Mouse (Mus musculus): ENCODE measurements around the gene Ttc7.
A peak's percentile ranks its signal among the peaks of the same experiment; 100 is the strongest.

The Ttc7 gene

DNA sequence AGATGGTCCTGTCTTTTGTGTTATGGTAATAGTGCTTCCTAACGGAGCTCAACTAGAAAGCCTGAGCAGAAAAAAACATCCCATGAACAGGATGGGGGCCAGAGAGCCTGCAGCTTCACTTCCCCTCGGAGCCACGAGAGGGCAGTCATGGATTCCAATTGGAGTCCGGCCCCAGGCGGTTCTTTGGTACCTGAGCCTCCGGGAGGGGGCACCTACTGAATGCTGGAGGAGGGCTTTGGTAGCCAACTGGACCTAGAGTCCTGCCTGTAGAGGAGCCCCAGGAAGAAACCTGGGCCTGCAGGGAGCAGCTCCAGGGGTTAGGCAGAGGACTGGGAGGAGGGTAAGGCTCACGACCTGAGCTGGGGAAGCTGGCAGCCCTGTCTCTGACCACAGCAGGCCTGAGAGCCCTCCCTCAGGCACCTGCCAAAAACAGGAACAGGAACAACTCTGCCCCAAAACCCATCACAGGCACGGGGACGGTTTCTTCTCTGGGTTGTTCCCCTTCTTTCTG, 32.4 kb downstream of the Ttc7 start:
- DNase-seq = peak; percentile 96

DNA sequence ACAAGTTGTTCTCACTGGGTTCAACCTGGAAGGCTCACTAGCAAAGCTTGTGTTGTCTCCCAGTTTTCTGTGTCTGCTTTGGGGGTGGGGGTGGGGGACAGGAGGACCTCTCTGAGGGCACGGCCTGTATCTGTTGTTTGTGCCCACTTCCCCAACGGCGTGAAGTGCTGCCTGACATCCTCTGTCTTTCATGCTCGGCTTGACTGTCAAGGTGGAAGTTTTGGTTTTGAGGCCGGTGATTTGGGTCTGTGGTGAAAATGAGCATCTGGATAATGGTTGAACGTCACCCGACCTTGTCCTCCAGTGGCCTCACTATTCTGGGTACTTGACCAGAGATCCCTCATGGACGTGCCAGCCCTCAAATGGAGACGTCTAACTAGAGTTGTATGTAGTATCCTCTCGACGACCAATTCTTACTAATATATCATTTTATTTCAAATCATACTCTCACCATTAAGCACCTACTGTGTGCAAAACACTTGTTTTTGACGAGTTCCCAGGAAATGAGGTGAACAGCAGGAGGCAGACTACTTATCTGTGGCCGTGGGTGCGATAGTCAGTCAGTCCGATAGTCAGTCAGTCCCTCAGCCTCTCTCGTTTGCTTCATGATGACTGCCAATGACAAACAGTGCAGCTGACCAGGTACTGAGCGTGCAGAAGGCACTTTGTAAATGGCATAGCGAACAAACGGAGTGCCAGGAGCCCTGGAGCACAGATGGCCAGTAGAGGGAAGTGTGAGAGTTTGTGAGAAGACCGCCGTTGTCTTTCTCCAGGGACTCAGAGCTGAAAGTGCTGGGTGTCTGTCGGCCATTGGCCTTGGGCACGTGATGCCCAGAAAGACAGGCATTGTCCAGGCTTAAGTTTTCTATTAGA, 33.4 kb downstream of the Ttc7 start:
- no peak for DNase-seq

DNA sequence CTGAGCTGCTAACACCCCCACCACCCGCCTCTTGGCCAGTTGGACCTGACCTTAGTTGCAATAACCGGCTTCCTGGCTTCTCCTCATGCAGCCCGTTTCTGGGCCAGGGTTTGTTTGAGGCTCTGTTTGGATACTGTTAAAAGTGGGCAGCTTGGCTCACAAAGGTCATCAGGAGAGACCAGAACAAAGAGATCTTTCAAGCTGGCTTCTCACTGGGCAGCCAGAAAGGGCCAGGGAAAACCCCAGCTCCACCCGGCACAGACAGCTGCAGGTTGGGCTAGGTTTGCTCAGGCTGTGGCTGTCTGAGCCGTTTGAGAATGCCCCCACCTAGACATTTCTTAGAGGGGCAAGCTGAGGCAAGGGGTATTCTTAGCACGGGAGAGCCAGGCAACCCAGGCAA, 34.6 kb downstream of the Ttc7 start:
- no peak for DNase-seq

DNA sequence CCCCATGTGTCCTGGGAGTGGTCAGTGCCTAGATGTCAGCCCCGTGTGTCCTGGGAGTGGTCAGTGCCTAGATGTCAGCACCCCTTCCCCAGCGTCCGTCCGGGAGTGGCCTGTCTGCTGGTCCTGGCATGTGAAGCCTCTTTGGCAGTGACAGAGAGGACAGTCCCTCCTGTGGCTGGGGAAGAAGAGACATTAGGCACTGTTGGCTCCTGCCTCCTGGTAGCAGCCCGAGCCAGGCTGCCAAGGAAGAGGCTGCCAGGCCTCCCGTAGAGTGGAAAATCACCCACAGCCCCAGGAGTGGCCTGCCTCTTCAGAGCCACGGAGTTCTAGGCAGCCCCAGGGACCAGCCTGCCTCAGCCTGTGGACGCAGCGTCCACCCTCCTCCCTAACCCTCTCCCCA, 35.3 kb downstream of the Ttc7 start:
- DNase-seq = no peak

DNA sequence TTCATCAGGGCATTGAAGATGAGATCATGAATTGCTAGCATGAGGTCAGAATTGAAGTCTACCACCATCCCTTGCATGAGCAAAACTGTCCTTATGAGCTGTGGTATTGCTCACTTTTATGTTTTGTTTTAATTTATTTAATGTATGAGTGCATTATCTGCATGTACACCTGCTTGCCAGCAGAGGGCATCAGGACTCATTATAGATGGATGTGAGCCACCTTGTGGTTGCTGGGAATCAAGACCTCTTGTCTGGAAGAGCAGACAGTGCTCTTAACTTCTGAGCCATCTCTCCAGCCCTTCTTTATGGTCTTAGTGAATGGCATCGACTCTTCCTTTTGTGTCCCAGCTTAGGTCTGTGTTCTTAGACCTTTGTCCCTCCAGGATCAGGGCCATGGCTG, 39.0 kb downstream of the Ttc7 start:
- no peak for DNase-seq

DNA sequence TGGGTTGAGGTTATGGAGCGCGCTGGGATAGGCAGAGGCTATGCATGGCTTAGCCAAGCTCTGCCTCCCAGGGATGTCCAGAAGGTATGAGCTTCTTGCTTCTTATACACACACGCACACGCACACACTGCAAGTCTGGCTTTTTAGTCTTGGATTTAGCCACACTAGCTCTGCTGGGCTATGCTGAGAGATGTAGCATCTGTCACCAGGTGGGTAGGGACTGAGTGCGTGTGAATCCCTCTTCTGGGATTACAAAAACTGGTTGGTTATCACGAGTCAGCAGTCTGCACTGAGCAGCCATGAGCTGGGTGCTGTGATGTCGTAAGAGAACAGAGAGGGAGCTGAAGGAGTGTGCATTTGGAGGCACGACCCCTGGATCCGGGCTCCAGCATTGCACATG, 40.5 kb downstream of the Ttc7 start:
- DNase-seq = no peak

DNA sequence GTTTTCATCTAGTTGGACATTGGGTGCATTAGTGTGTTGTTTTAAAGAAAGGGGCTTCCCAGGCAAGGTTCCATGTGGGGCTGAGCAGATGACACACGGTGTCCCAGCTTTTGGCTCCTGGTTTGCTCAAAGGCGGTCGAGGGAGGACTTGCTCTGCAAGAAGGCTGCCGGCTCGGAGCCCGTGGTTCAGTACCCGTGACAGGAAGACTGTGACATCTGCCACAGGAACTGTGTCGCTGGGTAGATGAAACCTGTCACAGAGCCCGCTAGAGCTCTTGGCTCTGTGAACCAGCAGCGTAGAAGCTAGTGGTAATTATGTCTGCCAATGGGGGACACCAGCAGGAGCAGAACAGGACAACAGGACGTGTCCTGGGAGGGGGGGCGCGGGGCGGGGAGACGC, 42.8 kb downstream of the Ttc7 start:
- DNase-seq = no peak

DNA sequence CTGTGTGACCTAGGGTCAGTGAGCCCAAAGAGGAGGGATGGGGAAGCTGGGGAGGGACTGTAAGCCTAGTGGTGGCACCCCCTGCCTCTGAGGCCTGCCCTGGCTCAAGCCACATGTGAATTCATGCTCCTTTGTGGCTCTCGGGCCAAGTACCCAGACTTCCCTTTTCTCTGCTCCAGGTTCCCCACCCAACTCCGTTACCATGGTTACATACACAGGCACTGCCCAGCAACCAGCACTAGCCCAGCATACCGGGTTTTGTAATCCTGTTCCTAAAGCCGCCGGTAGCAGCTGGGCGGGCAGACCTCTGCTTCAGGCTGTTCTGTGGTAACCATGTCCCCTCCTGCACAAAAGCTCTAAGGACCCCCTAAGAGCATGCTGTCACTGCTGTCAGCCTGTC, 44.3 kb downstream of the Ttc7 start:
- DNase-seq = no peak

DNA sequence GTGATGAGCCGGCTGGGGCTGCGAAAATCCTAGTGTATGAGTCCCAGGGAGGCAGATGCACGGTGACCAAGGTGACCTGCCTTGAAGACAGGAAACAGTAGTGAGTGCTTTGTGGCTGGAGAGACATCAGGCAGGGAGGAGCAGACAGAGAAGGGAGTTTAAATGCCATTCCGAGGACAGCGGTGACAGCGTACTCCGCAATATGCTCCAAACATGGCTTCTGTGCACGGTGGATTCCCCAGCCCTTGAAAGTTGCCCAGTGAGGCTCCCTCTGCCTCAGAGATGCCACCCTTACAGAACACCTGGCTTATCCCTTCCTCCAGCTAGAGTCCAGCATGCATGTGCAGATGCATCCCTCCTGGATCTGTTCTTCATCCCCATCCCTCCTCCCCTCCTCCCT, 45.0 kb downstream of the Ttc7 start:
- no peak for DNase-seq

DNA sequence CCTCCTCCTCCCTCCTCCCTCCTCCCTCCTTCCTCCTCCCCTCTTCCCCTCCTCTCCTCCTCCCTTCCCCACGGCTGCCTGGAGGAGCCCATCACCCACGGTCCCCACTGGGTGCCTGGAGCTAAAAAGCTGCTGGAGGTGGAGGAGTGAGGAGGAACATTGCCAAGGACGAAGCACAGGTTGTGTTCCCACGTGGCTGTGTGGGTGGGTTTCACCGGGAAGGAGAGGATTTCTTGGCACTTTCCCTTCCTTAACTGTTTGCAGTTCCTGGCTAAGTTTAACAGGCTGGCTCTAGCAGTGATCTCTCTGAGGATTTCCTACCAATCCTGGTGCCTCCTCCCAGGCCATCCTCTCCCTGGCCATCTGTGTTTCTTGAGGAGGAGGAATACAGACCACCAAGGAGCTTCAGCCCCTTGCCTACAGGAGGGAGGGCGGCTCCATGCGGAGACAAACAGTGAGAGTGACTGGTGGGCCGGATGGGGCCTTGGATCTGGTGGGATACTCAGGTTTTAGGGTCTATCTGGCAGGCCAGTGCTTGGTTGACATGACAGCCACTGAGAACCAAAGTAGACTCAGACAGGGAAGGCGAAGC, 45.6 kb downstream of the Ttc7 start:
- no peak for DNase-seq

DNA sequence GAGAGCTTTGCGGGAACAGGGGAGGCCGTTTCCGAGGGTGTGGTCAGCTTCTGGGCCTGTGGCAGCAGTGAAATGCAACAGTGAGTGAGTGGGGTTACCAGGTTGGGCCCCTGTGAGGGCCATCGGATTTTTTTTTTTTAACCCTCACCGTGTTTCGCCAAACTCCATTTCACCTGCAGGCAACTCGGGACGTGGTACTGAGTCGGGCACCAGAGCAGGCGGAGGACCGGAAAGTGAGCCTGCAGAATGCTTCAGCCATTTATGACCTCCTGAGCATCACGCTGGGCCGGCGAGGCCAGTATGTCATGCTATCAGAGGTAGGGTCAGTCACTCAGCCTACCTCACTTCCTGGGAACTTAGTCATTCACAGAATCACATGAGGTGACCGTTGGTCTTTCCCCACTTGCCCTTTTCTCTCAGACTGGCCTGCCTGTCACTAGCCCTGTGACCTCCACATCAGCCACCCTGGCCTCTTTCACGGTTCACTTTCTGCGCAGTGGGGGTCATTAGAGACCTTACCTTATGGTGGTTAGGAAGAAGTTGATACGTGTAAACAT, 46.5 kb downstream of the Ttc7 start:
- no peak for DNase-seq

DNA sequence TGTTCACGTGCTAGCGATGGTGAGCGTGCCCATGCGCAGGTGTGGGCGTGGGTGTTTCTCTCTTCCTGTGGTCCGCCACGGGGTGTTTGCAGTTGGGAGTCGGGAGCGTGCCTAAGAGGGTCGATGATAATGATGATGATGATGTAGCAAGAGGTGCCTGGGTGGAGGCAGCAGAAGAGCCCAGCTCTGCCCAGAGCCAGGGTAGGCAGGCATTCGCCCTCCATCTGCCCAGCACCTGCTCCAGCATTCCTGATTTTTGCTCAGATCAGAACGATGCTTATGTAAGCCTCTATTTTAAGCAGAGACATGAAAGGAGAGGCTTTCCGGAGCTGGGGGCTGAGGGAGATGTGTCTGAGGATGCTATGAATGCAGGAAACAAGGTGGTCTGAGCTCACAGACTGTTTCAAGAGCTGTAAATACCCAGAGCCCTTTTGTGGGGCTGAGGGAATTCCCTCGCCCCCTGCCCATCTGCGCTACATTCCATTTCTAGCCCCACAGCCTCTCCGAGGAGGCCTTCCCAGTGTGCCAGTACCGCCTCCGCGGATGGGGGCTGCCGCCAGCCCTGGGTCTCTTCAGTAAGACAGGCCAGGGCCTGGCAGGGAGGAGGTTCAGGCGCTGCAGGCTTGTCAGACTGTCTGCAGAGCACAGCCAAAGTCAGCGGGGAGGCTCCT, 47.7 kb downstream of the Ttc7 start:
- no peak for DNase-seq

DNA sequence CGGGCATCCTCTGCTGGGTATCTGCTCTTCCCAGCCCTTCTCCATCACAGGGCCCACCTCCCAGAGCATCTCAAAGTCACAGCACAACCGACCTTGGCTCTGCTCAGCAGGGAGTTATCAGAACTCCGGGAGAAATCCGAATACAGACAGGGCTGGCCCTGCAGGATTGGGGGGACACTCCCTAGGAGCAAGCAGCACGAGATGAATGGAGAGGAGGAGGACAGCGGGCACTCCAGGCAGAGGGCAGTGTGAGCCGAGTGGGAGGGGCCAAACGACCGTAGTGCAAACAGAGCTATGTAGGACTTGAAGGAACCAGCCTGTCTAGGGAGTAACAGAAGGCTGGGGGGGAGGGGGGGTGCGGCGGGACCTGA, 48.2 kb downstream of the Ttc7 start:
- peak; percentile 70 for DNase-seq

DNA sequence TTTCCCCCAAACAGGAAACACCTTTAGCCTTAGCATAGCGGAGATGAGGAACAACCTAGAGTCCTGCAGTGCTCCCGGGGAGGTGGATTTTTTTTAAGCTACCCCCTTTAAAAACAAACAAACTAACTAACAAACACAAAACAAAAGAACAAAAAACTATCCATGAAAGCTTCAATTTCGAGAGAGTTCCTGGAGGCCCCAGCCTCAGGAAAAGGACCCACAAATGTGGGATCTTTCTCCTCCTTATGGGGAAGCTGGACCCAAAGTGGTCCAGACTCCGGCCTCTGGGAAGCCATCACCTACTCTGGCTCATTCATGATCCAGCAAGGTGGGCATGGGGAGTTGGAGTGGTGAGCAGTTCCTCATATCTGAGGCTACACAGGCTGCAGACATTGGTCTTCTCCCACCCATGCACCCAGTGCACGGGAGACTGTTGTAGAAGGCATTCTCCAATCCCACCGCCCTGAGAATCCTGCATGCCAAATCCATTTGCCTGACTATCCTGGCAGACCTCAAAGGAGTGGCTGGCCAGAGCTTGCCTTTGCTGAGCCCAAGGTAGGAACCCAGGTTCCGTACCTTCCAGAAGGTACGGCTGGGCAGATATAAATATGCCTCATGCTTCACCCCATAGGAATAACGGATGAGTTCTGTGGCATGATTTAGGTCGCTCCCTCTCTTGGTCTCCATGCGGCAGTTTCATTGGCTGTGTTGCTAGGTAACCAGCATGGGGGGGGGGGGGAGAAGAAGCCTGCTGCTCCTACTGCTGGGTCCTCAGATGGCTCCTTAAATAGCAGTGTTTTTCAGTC, 48.9 kb downstream of the Ttc7 start:
- DNase-seq = no peak

DNA sequence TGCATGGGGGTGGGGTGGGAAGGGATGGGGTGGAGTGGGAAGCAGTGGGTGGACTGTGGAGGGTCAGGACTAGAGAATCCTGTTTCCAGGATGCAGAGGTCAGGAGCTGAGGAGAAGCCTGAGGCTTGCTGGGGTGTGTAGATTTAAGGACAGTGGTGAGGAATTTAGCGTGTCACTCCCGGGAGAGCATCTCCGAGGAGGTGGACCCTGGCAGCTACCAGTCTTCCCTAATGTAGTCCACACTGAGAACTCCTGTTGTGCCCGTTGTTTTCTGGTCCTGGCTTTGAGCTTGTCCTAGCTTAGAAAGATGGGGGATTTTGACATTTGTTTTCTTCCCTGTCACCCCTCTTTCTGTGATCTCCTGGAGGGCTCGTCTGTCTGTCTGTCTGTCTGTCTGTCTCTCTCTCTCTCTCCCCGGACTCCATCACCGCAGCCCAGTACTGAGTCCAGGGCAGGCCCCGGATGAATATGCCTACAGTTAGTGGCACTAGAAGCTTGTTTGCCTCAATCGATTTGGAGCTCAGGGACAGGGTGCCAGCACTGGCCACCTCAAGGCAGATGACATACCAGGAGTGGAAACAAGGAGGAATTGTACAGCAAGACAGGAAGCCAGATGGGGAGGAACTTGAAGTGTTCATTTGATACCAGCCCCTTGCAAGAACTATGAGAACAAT, 49.6 kb downstream of the Ttc7 start:
- no peak for DNase-seq

DNA sequence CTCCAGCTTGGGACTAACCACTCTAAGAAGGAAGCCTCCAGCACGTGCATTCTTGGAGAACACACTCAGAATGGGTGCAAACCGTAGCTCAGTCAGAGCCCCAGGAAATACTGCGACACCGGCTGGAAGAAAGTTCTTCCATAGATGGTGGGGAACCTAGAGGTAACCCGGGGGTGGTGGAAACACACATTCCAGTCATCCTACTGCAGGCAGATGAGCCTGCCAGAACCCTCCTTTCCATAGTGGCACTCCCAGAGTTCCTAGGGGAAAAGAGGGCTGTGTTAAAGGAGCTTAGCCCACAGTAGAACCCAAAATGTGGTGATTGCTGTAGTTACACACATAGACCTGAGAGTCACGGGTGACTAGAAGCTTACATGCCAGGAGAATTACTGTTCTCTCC, 50.2 kb downstream of the Ttc7 start:
- no peak for DNase-seq

DNA sequence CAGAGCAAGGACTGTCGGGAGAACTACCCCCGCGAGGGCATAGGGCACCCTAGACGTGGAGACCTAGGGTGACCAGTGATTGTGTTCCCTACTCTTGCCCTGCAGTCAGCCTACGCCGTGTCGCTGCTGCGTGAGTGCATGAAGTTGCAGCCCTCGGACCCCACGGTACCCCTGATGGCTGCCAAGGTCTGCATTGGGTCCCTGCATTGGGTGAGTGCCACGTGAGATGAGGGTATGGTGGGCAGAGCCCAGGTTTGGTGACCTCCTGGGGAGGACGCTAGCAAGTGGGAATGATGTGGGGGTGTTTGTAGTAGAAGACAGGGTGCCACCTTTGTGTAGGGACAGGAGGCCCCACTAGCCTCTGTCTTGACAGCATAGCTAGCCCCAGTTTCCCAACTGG, 51.5 kb downstream of the Ttc7 start:
- no peak for DNase-seq

DNA sequence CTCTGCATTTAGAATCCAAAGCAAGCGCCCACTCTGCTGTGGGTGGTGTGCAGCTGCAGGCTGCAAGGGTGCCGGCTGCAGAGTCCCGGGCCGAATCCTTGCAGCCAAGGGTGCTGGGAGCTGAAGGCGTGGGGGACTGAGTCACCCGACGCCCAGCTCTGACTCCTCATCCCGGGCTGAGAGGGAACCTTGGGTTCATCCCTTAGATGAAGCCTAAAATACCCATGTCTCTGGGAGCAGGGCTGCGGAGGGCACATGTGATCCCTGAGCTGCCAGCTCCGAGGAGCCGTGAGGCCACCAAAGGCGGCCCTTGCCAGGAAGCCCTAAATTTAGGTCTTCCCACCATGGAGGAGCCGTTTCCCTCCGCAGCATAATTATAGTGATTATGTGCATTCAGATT, 52.5 kb downstream of the Ttc7 start:
- DNase-seq = no peak

DNA sequence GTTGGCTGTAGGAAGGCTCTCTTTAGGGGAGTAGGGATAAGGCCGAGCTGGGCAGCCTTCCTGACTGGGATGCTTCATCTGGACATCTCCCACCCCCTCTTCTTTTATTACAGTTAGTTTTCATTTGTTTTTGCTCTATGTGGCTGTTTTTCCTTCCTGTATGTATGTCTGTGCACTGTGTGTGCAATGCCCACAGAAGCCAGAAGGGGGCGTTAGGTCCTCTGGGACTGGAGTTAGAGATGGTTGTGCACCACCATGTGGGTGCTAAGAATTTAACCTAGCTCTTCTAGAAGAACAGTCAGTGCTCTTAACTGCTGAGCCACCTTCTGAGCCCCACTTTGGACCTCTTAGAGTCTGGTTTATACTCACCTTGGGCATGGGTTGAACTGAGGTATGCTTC, 53.0 kb downstream of the Ttc7 start:
- no peak for DNase-seq

DNA sequence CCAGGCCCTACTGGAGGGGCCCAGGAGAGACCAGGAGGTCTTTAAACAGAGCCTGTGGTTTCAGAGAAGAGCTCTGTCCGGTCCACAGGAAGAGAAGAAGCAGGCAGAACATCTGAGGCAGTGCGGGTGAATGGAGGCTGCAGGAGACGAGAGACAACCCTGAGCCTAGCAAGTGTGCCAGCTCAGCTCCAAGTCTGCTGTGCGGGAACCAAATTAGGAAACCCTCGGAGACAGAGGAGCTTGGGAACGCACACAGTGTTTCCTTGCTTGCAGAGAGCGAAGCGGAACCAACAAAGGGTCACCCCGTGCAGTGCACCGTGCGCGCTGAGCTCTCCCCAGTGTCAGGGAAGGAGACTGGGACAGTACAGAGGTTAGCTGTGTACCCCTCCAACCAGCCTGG, 54.2 kb downstream of the Ttc7 start:
- DNase-seq = no peak

DNA sequence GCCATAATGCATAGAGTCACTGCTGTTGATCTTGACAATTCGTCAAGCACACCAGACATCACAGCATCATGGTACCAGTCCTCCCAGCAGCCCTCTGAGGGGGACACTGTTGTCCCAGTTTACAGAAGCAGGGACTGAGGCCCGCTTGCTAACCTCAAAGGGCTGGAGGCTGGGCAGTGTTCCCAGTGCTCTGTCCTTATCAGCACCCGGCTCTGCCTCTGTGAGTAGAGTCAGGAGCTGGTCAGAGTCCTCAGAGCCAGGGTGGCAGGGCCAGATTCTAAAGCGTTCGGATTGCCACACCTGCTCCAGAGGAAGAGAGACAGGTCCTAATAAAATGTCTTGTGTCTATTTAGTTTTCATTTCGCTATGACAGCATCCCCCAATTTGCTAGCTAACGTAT, 55.0 kb downstream of the Ttc7 start:
- DNase-seq = no peak

DNA sequence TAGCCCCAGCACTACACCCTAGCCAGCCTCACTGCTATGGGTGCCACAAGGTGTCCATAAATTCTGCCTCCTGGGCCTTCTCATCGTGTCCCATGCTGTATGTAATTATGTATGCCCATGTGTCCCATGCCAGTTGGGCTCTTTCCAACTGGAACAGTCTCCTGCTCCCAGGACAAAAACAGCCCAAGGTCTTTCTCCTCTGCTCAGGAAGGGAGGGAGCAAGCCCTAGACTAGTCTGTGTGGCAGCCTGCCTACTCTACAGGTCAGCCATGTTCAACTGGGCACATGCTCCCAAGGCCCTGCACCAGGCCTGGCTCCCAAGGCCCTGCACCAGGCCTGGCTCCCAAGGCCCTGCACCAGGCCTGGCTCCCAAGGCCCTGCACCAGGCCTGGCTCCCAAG, 56.4 kb downstream of the Ttc7 start:
- no peak for DNase-seq

Data from kidney, postnatal 10 days (tissue).